Mouse (Mus musculus): ENCODE data around the gene Errfi1. TPM values are rescaled to one million over a fixed set of nuclear protein-coding genes. Genes with fewer than 3 reads are reported as not detected.

Gene Errfi1
- polyA plus RNA-seq, 1 experiment from 2014 or later: 32.1 TPM

DNA sequence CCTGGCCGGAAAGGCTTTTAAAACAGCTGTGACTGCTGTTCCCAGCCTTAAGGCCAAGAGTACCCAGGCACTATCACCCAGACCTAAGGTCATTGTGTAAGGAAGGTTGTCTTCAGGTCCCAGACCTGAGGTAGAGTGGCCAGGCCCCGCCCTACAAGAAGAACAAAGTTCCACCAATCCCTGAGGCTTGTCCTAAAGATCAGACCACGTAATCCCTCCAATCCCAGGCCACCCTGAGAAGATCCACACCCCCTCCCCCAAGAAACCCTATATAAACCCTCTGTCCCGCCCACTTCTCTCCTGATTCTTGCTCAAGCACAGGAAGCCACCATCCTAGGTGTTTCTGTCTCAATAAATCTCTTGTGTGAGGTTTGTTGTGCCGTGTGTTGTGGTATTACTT, 26.6 kb downstream of the Errfi1 start:
- 89% methylated on average over 5 of the region's 5 CpGs for WGBS

DNA sequence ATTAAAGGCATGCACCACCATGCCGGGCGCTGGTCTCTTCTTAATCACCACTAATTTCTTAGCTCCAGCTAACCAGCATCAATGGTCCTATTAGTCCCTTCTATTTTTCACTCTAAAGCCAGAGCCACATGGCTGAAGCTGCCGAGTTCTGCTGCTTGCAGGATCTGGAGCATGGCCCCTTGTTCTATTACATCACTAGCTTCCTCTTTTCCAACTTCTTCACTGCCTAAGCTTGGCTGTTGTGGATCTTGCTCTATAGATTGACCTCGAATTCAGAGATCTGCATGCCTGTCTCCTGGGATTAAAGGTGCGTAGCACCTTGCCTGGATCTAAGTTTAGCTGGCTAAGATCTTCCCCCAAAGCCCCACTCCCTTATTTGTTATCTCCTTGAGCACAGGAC, 28.9 kb downstream of the Errfi1 start:
- Histone ChIP-seq H3K9me3 (replicated peaks) (peaks cover 24% of the 10 kb centered on the region), H3K4me1 (no peaks in the 10 kb centered on the region), H3K27ac (replicated peaks) (no peak overlapping the region), H3K27me3 (no peaks in the 10 kb centered on the region), H3K9ac (no peak overlapping the region), H3K36me3 (peaks cover 5% of the 10 kb centered on the region; the same call in 1 of the 2 replicates), H3K4me3 (replicated peaks) (no peak overlapping the region), H3K4me2 (replicated peaks) (no peak overlapping the region)
- no peak for ATAC-seq (ENCODE audit: insufficient number of reproducible peaks, low FRiP score, low TSS enrichment, low read depth)
- WGBS: 82% methylated on average over 5 of the region's 5 CpGs

More for the DNA sequence above, 26.6 kb downstream of the Errfi1 start:
- H3K4me3 ChIP-seq (replicated peaks): no peak overlapping the region
- no peak for ATAC-seq (ENCODE audit: insufficient number of reproducible peaks, low FRiP score, low TSS enrichment, low read depth)
- H3K9ac ChIP-seq: no peak overlapping the region
- peaks cover 24% of the 10 kb centered on the region for H3K9me3 ChIP-seq (replicated peaks)
- H3K27me3 ChIP-seq: no peaks in the 10 kb centered on the region
- H3K4me2 ChIP-seq (replicated peaks): no peak overlapping the region
- H3K27ac ChIP-seq (replicated peaks): no peak overlapping the region
- H3K36me3 ChIP-seq: peaks cover 5% of the 10 kb centered on the region; the same call in 1 of the 2 replicates
- no peaks in the 10 kb centered on the region for H3K4me1 ChIP-seq

DNA sequence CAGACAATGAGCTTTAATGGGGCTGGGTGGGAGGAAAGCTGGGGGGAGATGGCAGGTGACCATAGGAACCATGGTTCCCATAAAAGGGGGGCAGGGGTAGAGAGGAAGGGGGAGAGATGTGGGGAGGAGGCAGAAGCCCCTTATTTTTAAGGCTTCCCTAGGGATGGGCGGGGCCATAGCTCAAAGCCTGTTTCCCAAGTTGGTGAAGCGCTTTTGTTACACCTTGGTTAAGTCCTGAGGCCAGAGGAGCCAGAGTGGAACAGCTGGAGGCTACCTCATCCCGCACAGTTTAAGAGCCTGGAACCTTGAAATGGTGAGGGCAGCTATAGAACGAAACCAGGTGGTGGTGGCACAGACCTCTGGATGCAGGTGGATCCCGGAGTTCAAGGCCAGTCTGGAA, 34.2 kb downstream of the Errfi1 start:
- Histone ChIP-seq H3K9ac (no peak overlapping the region), H3K9me3 (replicated peaks) (no peaks in the 10 kb centered on the region), H3K4me1 (peaks cover 25% of the 10 kb centered on the region), H3K27ac (replicated peaks) (no peak overlapping the region), H3K36me3 (no peaks in the 10 kb centered on the region), H3K4me2 (replicated peaks) (no peak overlapping the region), H3K4me3 (replicated peaks) (no peak overlapping the region), H3K27me3 (no peaks in the 10 kb centered on the region)
- ATAC-seq (ENCODE audit: insufficient number of reproducible peaks, low FRiP score, low TSS enrichment, low read depth): no peak
- WGBS: 71% methylated on average over 5 of the region's 5 CpGs

DNA sequence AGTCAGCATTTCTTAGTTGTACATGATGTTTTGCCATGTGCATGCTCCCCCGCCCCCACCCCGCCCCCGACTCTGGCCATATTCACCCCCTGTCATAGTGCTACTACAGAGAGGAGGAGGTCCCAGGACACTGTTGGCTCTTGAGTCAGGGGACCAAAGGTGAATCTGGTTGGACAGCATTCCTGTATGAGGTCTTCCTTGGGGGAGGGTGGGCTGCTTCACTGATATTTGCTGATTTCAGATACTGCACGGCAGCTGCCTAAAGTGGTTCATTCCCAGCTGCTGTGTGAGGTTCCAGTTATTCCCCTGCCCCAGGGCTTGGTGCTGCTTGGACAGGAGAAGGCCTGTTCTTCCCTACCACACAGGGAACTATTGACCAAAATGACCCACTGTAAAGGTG, 34.8 kb downstream of the Errfi1 start:
- Histone ChIP-seq H3K4me2 (replicated peaks) (no peak overlapping the region), H3K36me3 (no peaks in the 10 kb centered on the region), H3K27me3 (no peaks in the 10 kb centered on the region), H3K4me3 (replicated peaks) (no peak overlapping the region), H3K27ac (replicated peaks) (no peak overlapping the region), H3K4me1 (peaks cover 25% of the 10 kb centered on the region), H3K9me3 (replicated peaks) (no peaks in the 10 kb centered on the region), H3K9ac (no peak overlapping the region)
- 71% methylated on average over 4 of the region's 4 CpGs for WGBS
- 0 out of 2 replicates have a peak, but pooled peaks have one; percentile 18 for ATAC-seq (ENCODE audit: insufficient number of reproducible peaks, low FRiP score, low TSS enrichment, low read depth)

DNA sequence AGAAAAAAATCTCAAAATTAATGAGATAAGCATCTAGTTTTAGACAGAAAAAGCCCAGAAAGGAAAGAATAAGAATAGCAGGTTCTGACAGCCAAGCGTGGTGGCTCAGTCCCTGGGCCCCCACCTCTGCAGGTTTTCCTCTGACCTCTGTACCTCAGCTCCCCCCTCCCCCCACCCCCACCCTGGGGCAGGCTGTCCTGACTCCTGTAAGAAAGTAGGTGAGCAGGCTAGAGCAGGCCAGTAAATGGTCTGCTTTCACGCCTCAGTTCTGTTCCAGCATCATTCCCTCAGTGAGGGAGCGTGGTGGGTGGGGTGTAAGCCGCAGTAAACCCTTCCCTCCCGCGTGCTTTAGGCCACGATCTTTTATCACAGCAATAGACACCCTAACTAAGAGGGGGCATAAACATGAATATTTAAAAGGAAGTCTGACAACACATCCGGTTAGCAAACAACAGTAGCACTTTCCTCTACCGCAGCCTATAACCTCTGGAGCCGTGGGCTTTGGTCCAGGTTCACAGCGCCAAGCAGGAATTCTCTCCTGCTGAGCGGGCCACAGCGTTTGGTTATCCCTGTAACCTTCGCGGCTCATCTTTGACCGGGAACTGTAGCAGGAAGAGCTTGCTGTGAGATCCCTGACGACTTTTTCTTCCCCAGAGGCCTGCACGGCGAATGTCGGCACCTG, 35.7 kb downstream of the Errfi1 start:
- Histone ChIP-seq H3K9ac (no peak overlapping the region), H3K4me3 (replicated peaks) (no peak overlapping the region), H3K9me3 (replicated peaks) (no peaks in the 10 kb centered on the region), H3K36me3 (no peaks in the 10 kb centered on the region), H3K27ac (replicated peaks) (peak overlapping the region; percentile 29; the same call in 1 of the 2 replicates), H3K4me1 (peaks cover 25% of the 10 kb centered on the region), H3K27me3 (no peaks in the 10 kb centered on the region), H3K4me2 (replicated peaks) (peak overlapping the region; percentile 27)
- ATAC-seq (ENCODE audit: insufficient number of reproducible peaks, low FRiP score, low TSS enrichment, low read depth): no peak
- WGBS: 25% methylated on average over 20 of the region's 20 CpGs

DNA sequence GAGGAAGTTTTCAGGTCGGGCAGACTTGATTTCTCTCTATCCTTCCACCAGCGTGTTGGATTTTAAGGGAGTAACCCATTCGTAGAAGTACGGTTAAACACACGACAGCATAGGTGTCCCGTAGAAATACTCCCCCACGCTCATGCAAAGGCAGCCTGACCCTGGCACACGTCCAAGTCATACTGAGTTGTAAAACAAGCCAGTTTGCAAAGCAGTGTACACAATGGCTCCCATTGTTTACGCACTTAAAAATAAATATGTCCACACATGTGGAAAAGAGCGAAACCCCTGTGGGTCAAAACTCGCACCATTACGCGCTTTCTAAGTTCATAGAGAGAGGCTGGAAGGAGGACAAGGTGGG, 36.2 kb downstream of the Errfi1 start:
- no peak overlapping the region for H3K4me3 ChIP-seq (replicated peaks)

DNA sequence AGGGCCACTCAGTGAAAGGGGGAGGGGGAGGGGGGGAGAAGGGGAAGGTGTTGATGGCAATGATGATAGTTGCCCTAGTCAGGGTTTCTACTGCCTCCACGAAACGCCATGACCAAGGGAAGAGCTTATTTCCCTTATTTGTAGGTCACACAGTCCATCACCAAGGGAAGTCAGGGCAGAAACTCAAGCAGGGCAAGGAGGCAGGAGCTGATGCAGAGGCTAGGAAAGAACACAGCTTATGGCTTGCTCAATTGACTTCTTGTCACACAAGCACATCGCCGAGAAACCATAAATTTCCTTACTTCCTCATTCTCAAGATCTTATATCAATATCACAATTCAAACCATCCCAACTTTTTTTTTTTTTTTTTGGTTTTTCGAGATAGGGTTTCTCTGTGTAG, 37.6 kb downstream of the Errfi1 start:
- H3K4me2 ChIP-seq (replicated peaks): no peak overlapping the region
- no peak overlapping the region for H3K4me3 ChIP-seq (replicated peaks)
- ATAC-seq (ENCODE audit: insufficient number of reproducible peaks, low FRiP score, low TSS enrichment, low read depth): no peak
- peaks cover 5% of the 10 kb centered on the region for H3K36me3 ChIP-seq
- no peaks in the 10 kb centered on the region for H3K27me3 ChIP-seq
- peaks cover 29% of the 10 kb centered on the region for H3K4me1 ChIP-seq
- H3K9me3 ChIP-seq (replicated peaks): no peaks in the 10 kb centered on the region
- H3K27ac ChIP-seq (replicated peaks): no peak overlapping the region
- WGBS: 63% methylated on average over 5 of the region's 5 CpGs
- no peak overlapping the region for H3K9ac ChIP-seq

More for the DNA sequence above, 36.2 kb downstream of the Errfi1 start:
- Histone ChIP-seq H3K27me3 (no peaks in the 10 kb centered on the region), H3K36me3 (no peaks in the 10 kb centered on the region), H3K4me2 (replicated peaks) (peak overlapping the region; percentile 27), H3K4me1 (peaks cover 26% of the 10 kb centered on the region), H3K27ac (replicated peaks) (peak overlapping the region; percentile 29; the same call in 1 of the 2 replicates), H3K9ac (no peak overlapping the region), H3K9me3 (replicated peaks) (no peaks in the 10 kb centered on the region)
- no peak for ATAC-seq (ENCODE audit: insufficient number of reproducible peaks, low FRiP score, low TSS enrichment, low read depth)
- WGBS: 39% methylated on average over 13 of the region's 13 CpGs

DNA sequence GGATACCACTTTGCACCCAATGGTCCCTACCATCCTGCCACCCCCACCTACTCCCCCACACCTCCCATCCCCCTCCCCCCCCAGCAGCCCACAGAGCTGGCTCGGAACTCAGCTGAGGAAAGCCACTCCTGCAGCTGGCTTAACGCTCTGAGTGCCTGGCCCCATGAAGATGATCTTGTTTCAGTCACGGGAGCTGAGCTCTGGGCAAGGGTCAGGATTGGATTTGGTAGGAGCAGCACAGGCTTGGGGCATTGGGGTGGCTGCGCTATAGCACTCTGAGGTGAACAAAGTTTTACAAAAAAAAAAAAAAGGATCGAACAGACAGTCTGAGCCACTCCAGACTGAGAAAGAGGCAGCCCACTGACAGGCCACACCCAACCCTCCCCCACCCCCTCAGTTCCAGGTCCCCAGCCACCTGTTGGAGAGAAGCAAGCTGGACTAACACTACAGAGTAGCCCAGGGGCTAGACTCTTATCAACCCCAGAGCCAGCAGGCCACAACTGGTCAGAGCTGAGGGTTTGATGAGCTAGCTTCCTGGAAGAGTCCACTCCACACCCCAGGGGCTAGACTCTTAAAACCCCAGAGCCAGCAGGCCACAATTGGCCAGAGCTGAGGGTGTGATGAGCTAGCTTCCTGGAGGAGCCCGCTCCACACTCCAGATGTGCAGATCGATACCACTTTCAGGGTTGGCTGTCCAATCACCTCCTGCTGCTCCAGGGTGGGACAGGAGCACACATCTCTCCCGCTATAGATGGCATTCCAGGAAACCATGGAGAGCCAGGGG, 41.2 kb downstream of the Errfi1 start:
- Histone ChIP-seq H3K9ac (no peak overlapping the region), H3K4me2 (replicated peaks) (no peak overlapping the region), H3K27me3 (no peaks in the 10 kb centered on the region), H3K36me3 (peaks cover 35% of the 10 kb centered on the region), H3K27ac (replicated peaks) (no peak overlapping the region), H3K4me1 (peaks cover 16% of the 10 kb centered on the region; the same call in 1 of the 2 replicates), H3K9me3 (replicated peaks) (no peaks in the 10 kb centered on the region), H3K4me3 (replicated peaks) (no peak overlapping the region)
- WGBS: 46% methylated on average over 8 of the region's 8 CpGs
- ATAC-seq (ENCODE audit: insufficient number of reproducible peaks, low FRiP score, low TSS enrichment, low read depth): no peak

DNA sequence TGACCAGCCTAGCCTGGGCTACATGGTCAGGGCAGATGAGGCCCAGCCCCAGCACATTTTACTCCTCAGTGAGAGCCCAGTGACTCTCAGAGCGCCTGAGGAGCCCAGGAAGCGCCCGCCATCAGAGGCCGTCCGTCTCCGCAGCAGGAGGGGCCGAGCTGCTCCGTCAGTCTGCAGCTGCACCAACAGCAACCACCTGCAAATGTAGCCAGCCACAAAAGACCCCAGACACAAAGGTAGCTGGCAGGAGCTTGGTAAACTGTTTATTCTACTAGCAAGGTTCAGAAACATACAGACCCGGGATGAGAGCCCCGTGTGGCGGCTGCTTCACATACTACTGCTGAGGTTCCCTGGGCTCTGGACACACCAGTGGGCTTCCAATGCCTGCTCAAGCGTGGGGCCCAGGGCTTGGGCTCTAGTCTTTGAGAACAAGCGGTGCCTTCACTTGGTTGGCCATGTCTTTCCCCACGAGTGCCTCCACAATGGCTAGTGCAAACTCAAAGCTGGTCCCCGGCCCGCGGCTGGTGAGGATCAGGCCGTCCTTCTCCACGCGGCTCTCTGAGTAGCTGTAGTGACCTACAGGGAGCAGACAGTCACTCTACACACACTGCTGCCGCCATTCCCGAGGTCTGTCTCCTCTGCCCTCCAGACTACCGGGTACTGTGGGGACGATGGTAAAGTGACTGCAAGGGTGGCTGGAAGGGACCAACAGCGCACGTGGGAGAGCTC, 43.3 kb downstream of the Errfi1 start:
- Histone ChIP-seq H3K9me3 (replicated peaks) (no peaks in the 10 kb centered on the region), H3K9ac (no peak overlapping the region), H3K4me2 (replicated peaks) (no peak overlapping the region), H3K4me3 (replicated peaks) (no peak overlapping the region), H3K4me1 (peaks cover 4% of the 10 kb centered on the region; the same call in 1 of the 2 replicates), H3K27me3 (no peaks in the 10 kb centered on the region), H3K27ac (replicated peaks) (no peak overlapping the region), H3K36me3 (peaks cover 57% of the 10 kb centered on the region)
- no peak for ATAC-seq (ENCODE audit: insufficient number of reproducible peaks, low FRiP score, low TSS enrichment, low read depth)
- WGBS: 93% methylated on average over 26 of the region's 26 CpGs

DNA sequence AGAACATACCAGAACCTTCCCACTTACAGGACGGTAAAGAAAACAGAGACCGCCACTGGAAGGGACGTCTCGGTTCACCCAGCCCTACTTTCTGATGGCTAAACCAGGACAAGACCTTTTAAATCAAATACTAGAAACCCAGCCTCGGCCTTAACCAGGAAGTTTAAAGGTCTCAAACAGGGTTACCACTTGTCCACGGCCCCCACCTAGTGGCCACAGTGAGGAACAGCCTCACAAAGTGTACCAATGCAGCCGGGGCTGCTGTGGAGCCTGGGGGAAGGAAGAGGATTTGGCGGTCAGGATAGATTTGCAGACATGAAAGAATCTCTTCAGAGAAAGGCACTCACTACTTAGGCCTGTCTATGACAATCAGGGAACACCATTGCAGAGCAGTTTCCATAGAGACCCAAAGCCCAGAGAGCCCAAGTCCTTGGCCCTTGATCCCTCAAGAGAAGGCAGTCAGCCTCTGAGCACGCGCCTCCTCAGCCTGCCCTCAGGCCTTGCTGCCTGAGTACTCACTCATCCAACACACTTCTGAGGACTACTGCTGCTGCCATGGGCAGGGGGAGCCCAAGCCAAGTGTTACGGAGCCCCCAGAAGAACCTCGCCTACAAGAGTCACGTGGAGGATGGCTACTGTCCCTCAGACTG, 45.1 kb downstream of the Errfi1 start:
- no peak overlapping the region for H3K4me2 ChIP-seq (replicated peaks)
- 49% methylated on average over 13 of the region's 13 CpGs for WGBS
- H3K4me1 ChIP-seq: peaks cover 4% of the 10 kb centered on the region; the same call in 1 of the 2 replicates
- H3K4me3 ChIP-seq (replicated peaks): no peak overlapping the region
- no peak overlapping the region for H3K9ac ChIP-seq
- no peak overlapping the region for H3K27ac ChIP-seq (replicated peaks)
- H3K36me3 ChIP-seq: peaks cover 75% of the 10 kb centered on the region
- ATAC-seq (ENCODE audit: insufficient number of reproducible peaks, low FRiP score, low TSS enrichment, low read depth): no peak
- no peaks in the 10 kb centered on the region for H3K27me3 ChIP-seq
- H3K9me3 ChIP-seq (replicated peaks): no peaks in the 10 kb centered on the region

DNA sequence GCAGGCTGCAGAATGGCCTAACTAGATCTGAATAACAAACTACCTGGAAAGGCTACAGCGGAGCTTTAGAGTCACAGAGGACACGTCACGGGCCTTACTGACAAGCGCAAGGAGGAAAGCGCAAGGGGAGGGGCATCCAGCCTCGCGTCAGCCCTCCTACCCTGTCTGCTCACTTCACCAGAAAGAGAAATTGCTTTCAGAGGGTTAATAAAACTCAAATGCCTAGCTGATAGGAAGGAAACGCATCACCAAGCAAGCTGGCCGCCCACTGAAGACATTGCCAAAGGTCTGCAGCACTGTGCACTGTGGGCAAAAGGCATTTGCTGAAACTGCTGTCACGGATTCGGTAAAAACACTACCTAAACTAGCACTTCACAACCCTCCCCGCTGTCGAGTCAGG, 46.8 kb downstream of the Errfi1 start:
- H3K9ac ChIP-seq: no peak overlapping the region
- H3K4me3 ChIP-seq (replicated peaks): no peak overlapping the region
- H3K4me1 ChIP-seq: no peaks in the 10 kb centered on the region
- no peak for ATAC-seq (ENCODE audit: insufficient number of reproducible peaks, low FRiP score, low TSS enrichment, low read depth)
- H3K36me3 ChIP-seq: peaks cover 87% of the 10 kb centered on the region
- H3K27ac ChIP-seq (replicated peaks): no peak overlapping the region
- no peak overlapping the region for H3K4me2 ChIP-seq (replicated peaks)
- no peaks in the 10 kb centered on the region for H3K27me3 ChIP-seq
- no peaks in the 10 kb centered on the region for H3K9me3 ChIP-seq (replicated peaks)
- WGBS: 96% methylated on average over 13 of the region's 13 CpGs

Data from embryonic facial prominence, embryonic 15.5 days (tissue).